Mouse (Mus musculus) B cell, adult 62 days (primary cell): ENCODE measurements around the gene Gm15517. TPM values are rescaled to one million over a fixed set of nuclear protein-coding genes. Genes with fewer than 3 reads are reported as not detected.

Source experiments
- total RNA-seq: library from RNA; stranded (reverse); gene quantifications from 4 replicates; pipeline ENCODE4 v1.2.4, GENCODE M21; 2023

The Gm15517 gene
- total RNA-seq = not detected in 4 replicates

DNA sequence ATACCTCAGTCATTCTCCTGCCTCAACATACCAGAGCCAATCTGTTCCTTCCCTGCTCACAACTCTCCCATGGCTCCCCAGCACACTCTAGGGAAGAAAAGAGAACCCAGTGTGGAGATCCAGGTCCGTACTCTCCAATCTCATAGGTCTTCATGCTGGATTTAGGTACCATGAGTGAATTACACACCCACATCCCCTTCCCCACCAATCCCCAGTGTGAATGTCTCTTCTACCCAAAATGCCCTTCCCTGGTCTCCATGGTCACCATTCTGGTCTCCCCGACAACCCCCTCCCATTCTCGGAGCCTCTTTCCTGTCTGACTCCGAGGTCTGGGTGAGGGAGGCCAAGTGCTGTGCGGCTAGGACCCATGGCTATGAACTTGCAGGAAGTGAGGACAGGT lies at the start of gene Gm15517:
Gm15517 (plus strand) TSS at position 301 of the 400 bp plus-strand sequence.

GRCm38 (mm10) chr7:44215645-44216044 lies 45.6 kb upstream of the Gm15517 start, which contains the start of gene Klk1b5:
Gene Klk1b5 (plus strand): TSS chr7:44215945.

DNA sequence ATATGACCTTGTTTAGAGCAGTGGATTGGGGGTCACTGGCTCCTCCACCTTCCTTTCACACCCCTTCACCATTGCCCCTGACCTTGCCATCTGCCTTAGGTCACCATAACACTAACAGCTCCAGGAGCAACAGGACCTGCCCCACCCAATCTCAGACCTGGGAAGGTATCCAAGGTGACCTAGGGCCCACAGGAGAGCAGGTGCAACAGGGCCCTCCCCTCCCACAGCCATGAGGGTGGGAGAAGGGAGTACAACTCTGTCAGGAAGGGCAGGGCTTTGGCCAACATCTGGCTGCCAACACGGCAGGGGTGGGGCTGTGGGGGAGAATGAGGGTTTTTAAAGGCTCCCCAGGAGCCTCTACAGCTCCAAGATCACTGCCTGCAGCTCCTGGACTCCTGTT lies 36.2 kb upstream of the Gm15517 start, which contains the start of gene Klk1:
Klk1 (plus strand) TSS at position 285 of the 400 bp plus-strand sequence.

GRCm38 (mm10) chr7:44235909-44236308 lies 25.3 kb upstream of the Gm15517 start, which contains the start of gene Gm36864:
Gene Gm36864 (plus strand): TSS chr7:44236177.

GRCm38 (mm10) chr7:44246055-44246983 lies 14.9 kb upstream of the Gm15517 start, which contains the start of the genes 1700028J19Rik and 2410002F23Rik:
Gene 1700028J19Rik (minus strand): TSS chr7:44246695.
Gene 2410002F23Rik (plus strand): TSS chr7:44246722.

GRCm38 (mm10) chr7:44257278-44257677 lies 4.0 kb upstream of the Gm15517 start, which contains the start of gene Acp4:
Gene Acp4 (minus strand): TSS chr7:44257378.

GRCm38 (mm10) chr7:44306516-44307240 lies 45.4 kb downstream of the Gm15517 start, which contains the start of gene Clec11a:
Gene Clec11a (minus strand): TSS chr7:44306902.

DNA sequence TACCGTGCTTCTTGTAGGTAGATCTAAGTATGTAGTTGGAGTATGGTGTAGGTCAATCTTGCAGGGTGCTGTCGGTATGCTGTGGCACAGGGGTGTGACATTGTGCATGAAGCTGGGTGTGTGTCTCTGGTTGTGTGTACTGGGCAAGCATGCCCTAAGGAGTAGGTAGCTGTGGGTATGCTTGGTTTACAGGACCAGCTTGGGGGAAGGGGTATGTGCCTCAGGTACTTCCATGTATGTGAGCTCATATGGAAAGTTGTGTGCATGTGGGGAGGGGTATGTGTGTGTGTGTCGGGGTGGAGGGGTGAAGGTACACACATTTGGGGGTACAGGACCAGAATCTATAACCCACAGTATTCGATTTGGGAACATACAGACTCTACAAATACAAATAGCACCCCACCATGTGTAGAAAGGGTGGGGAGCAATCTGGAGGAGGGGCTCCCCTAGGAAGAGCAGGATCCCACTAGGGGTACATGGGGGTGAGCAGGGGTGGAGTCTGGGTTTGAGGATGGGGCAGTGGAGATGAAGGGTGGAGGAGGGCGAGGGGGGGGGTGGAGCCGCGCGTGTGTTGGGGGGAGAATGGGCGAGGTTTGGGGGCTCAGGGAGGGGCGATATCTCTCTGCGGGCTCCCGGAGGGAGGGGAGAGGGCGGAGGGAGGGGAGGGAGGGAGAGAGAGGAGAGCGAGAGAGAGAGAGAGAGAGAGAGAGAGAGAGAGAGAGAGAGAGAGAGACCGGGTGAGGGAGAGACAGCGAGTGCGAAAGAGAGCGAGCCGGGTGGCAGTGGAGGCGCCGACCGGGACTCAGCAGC lies 48.4 kb downstream of the Gm15517 start, which contains the start of gene Shank1:
Shank1 (plus strand) TSS at position 779 of the 810 bp plus-strand sequence.

Other genes starting within 250 kb of the Gm15517 start
- not detected in 4 replicates for gene Klk1b26, start 249.3 kb upstream of the Gm15517 start, total RNA-seq
- gene Klk1b27, start 209.2 kb upstream of the Gm15517 start, total RNA-seq = not detected in 4 replicates
- gene Klk1b21, start 159.1 kb upstream of the Gm15517 start, total RNA-seq = not detected in 4 replicates
- gene Klk1b22, start 148.8 kb upstream of the Gm15517 start, total RNA-seq = not detected in 4 replicates
- gene Klk1b16, start 124.7 kb upstream of the Gm15517 start, total RNA-seq = not detected in 4 replicates
- gene Klk1b24, start 73.2 kb upstream of the Gm15517 start, total RNA-seq = not detected in 4 replicates
- gene Klk1b3, start 63.3 kb upstream of the Gm15517 start, total RNA-seq = not detected in 4 replicates
- gene Klk1b4, start 54.0 kb upstream of the Gm15517 start, total RNA-seq = not detected in 4 replicates
- gene Klk1b5, start 45.5 kb upstream of the Gm15517 start, total RNA-seq = not detected in 4 replicates
- gene Klk1, start 36.1 kb upstream of the Gm15517 start, total RNA-seq = 0.63 TPM in 1 of 4 replicates, not detected in the others
- gene Gm36864, start 25.3 kb upstream of the Gm15517 start, total RNA-seq = not detected in 4 replicates
- gene 1700028J19Rik, start 14.8 kb upstream of the Gm15517 start, total RNA-seq = 0.81 to 2.1 TPM (median 1.7 TPM) in 4 replicates
- gene 2410002F23Rik, start 14.7 kb upstream of the Gm15517 start, total RNA-seq = 172 to 193 TPM (median 186 TPM) in 4 replicates
- gene Acp4, start 4.1 kb upstream of the Gm15517 start, total RNA-seq = not detected in 4 replicates
- gene Clec11a, start 45.5 kb downstream of the Gm15517 start, total RNA-seq = 1.7 to 2.6 TPM (median 2.3 TPM) in 4 replicates
- 37.6 to 51.0 TPM (median 41.9 TPM) in 4 replicates for gene Shank1, start 48.8 kb downstream of the Gm15517 start, total RNA-seq
- gene Syt3, start 122.7 kb downstream of the Gm15517 start, total RNA-seq = not detected in 4 replicates
- not detected in 4 replicates for gene 1700008O03Rik, start 124.4 kb downstream of the Gm15517 start, total RNA-seq
- gene Lrrc4b, start 167.6 kb downstream of the Gm15517 start, total RNA-seq = not detected in 4 replicates
- gene Aspdh, start 203.9 kb downstream of the Gm15517 start, total RNA-seq = not detected in 4 replicates
- 52.2 to 62.7 TPM (median 54.5 TPM) in 4 replicates for gene Josd2, start 206.5 kb downstream of the Gm15517 start, total RNA-seq
- gene Emc10, start 235.1 kb downstream of the Gm15517 start, total RNA-seq = 68.3 to 80.4 TPM (median 71.3 TPM) in 4 replicates
- gene Fam71e1, start 235.1 kb downstream of the Gm15517 start, total RNA-seq = 10.1 to 16.1 TPM (median 11.9 TPM) in 4 replicates